Mouse (Mus musculus) limb, embryonic 11.5 days (tissue): ENCODE data around the gene 1700088E04Rik. TPM values are rescaled to one million over a fixed set of nuclear protein-coding genes. Genes with fewer than 3 reads are reported as not detected.

Experiments
- ATAC-seq: fragments of 200-750 bp; cut with Nextera tagmentation; 2 replicates; pipeline ENCODE4 v1.8.0; 2017; ENCODE audit warnings: low read depth; ENCODE audit not compliant: insufficient number of reproducible peaks, low FRiP score, low TSS enrichment
- DNase-seq: peaks from one replicate; pipeline ENCODE4 v3.0.0-alpha.2; 2015; ENCODE audit warnings: low spot score
- H3K27ac ChIP-seq: fragments of 300-500 bp; sonication (generic); replicated peaks from 2 replicates; pipeline ENCODE4 v1.5.1; 2014; ENCODE audit warnings: low read depth, mild to moderate bottlenecking, low read length
- H3K27me3 ChIP-seq: fragments of 300-500 bp; sonication (generic); 2 replicates; pipeline ENCODE4 v1.6.1; 2014; ENCODE audit warnings: mild to moderate bottlenecking, low read length, mixed read lengths; ENCODE audit not compliant: control insufficient read depth, insufficient read depth
- H3K36me3 ChIP-seq: fragments of 300-500 bp; sonication (generic); 2 replicates; pipeline ENCODE4 v1.6.1; 2014; ENCODE audit warnings: mild to moderate bottlenecking, low read length, moderate library complexity, mixed read lengths; ENCODE audit not compliant: control insufficient read depth, insufficient read depth
- H3K4me1 ChIP-seq: fragments of 300-500 bp; sonication (generic); 2 replicates; pipeline ENCODE4 v1.6.1; 2014; ENCODE audit warnings: low read length, mixed read lengths; ENCODE audit not compliant: control insufficient read depth, insufficient read depth
- H3K4me2 ChIP-seq: fragments of 300-500 bp; sonication (generic); 2 replicates; pipeline ENCODE4 v1.6.1; 2014; ENCODE audit warnings: low read depth, mild to moderate bottlenecking, moderate library complexity; ENCODE audit not compliant: severe bottlenecking
- H3K4me3 ChIP-seq: fragments of 300-500 bp; sonication (generic); 2 replicates; pipeline ENCODE4 v1.5.1; 2014; ENCODE audit warnings: low read depth, low read length
- H3K9ac ChIP-seq: fragments of 300-500 bp; sonication (generic); 2 replicates; pipeline ENCODE4 v1.6.1; 2014; ENCODE audit warnings: mild to moderate bottlenecking, low read length
- H3K9me3 ChIP-seq: fragments of 300-500 bp; sonication (generic); 2 replicates; pipeline ENCODE4 v1.6.1; 2016; ENCODE audit warnings: low read length; ENCODE audit not compliant: control insufficient read depth
- WGBS: fragments of 180-500 bp; shearing (Covaris S2); extraction: QIAGEN DNeasy Blood & Tissue Kit; methylation state at CpG from one replicate; pipeline ENCODE4 v1.1.7; 2014; 5-methylcytosine and 5-hydroxymethylcytosine counted together
- polyA plus RNA-seq: library from polyadenylated mRNA; unstranded; fragments of >200 nt; fragmentation: Nextera tagmentation; extraction: Ambion mirVana; gene quantifications from 2 replicates; pipeline ENCODE4 v1.2.1, GENCODE M21; 2014

Gene 1700088E04Rik
- polyA plus RNA-seq, 1 experiment from 2014 or later = 5.1 TPM

- Histone ChIP-seq H3K27ac (no peak overlapping the region), H3K9ac (no peak overlapping the region), H3K27me3 (no peaks in the 10 kb centered on the region), H3K4me1 (no peaks in the 10 kb centered on the region), H3K36me3 (peaks cover 28% of the 10 kb centered on the region), H3K4me3 (no peak overlapping the region), H3K9me3 (no peaks in the 10 kb centered on the region), H3K4me2 (no peak overlapping the region)
- DNase-seq (no peak), ATAC-seq (no peak)
- 81% methylated on average over 7 of the region's 7 CpGs for whole genome bisulfite sequencing
Measured at GRCm38 (mm10) chr15:79093083-79093839, 47.8 kb downstream of the 1700088E04Rik start.

- Histone ChIP-seq H3K4me2 (no peak overlapping the region), H3K4me1 (no peaks in the 10 kb centered on the region), H3K9ac (no peak overlapping the region), H3K9me3 (no peaks in the 10 kb centered on the region), H3K36me3 (peaks cover 30% of the 10 kb centered on the region), H3K4me3 (no peak overlapping the region), H3K27me3 (no peaks in the 10 kb centered on the region), H3K27ac (no peak overlapping the region)
- ATAC-seq = no peak
- 91% methylated on average over 6 of the region's 6 CpGs for WGBS
- no peak for DNase-seq
Measured at GRCm38 (mm10) chr15:79092284-79092683, 48.8 kb downstream of the 1700088E04Rik start.

- Histone ChIP-seq H3K9ac (no peak overlapping the region), H3K36me3 (peaks cover 36% of the 10 kb centered on the region), H3K9me3 (no peaks in the 10 kb centered on the region), H3K27ac (no peak overlapping the region), H3K4me2 (no peak overlapping the region), H3K4me1 (peaks cover 5% of the 10 kb centered on the region; the same call in 1 of the 2 replicates), H3K27me3 (no peaks in the 10 kb centered on the region), H3K4me3 (no peak overlapping the region)
- 97% methylated on average over 7 of the region's 7 CpGs for WGBS
- DNase-seq (no peak), ATAC-seq (no peak)
Measured at GRCm38 (mm10) chr15:79079567-79079966, 61.5 kb downstream of the 1700088E04Rik start.

Other genes with a start within 250 kb of the 1700088E04Rik start
- gene Gm49510, start 241.6 kb downstream of the 1700088E04Rik start, polyA plus RNA-seq = 0.92 and 1.0 TPM in 2 replicates
- 45.0 and 50.9 TPM in 2 replicates for gene Sh3bp1, start 241.5 kb downstream of the 1700088E04Rik start, polyA plus RNA-seq
- 38.2 and 39.6 TPM in 2 replicates for gene Pdxp, start 227.3 kb downstream of the 1700088E04Rik start, polyA plus RNA-seq
- 567 and 570 TPM in 2 replicates for gene Lgals1, start 214.5 kb downstream of the 1700088E04Rik start, polyA plus RNA-seq
- 72.7 and 76.3 TPM in 2 replicates for gene Nol12, start 206.3 kb downstream of the 1700088E04Rik start, polyA plus RNA-seq
- gene Triobp, start 193.5 kb downstream of the 1700088E04Rik start, polyA plus RNA-seq = 47.9 and 50.8 TPM in 2 replicates
- gene H1f0, start 112.8 kb downstream of the 1700088E04Rik start, polyA plus RNA-seq = 271 and 369 TPM in 2 replicates
- gene Galr3, start 99.4 kb downstream of the 1700088E04Rik start, polyA plus RNA-seq = not detected in 2 replicates
- gene Ankrd54, start 78.4 kb downstream of the 1700088E04Rik start, polyA plus RNA-seq = 56.7 and 63.2 TPM in 2 replicates
- gene Eif3l, start 66.1 kb downstream of the 1700088E04Rik start, polyA plus RNA-seq = 275 and 280 TPM in 2 replicates
- gene Micall1, start 32.4 kb downstream of the 1700088E04Rik start, polyA plus RNA-seq = 7.8 and 8.1 TPM in 2 replicates
- 354 and 385 TPM in 2 replicates for gene Polr2f, start 244 bp downstream of the 1700088E04Rik start, polyA plus RNA-seq
- gene Sox10, start 24.0 kb upstream of the 1700088E04Rik start, polyA plus RNA-seq = 3.5 and 3.9 TPM in 2 replicates
- 23.6 and 25.0 TPM in 2 replicates for gene Pick1, start 87.9 kb upstream of the 1700088E04Rik start, polyA plus RNA-seq
- 0.43 and 0.47 TPM in 2 replicates for gene Gm49486, start 88.1 kb upstream of the 1700088E04Rik start, polyA plus RNA-seq
- not detected in 2 replicates for gene Slc16a8, start 113.5 kb upstream of the 1700088E04Rik start, polyA plus RNA-seq
- gene Baiap2l2, start 144.3 kb upstream of the 1700088E04Rik start, polyA plus RNA-seq = 0.88 and 3.3 TPM in 2 replicates
- gene Pla2g6, start 187.1 kb upstream of the 1700088E04Rik start, polyA plus RNA-seq = 10.8 and 11.3 TPM in 2 replicates
- gene Maff, start 205.4 kb upstream of the 1700088E04Rik start, polyA plus RNA-seq = 2.2 and 2.6 TPM in 2 replicates